Mouse (Mus musculus): ENCODE measurements around the gene Camk2d.

Gene Camk2d

DNA sequence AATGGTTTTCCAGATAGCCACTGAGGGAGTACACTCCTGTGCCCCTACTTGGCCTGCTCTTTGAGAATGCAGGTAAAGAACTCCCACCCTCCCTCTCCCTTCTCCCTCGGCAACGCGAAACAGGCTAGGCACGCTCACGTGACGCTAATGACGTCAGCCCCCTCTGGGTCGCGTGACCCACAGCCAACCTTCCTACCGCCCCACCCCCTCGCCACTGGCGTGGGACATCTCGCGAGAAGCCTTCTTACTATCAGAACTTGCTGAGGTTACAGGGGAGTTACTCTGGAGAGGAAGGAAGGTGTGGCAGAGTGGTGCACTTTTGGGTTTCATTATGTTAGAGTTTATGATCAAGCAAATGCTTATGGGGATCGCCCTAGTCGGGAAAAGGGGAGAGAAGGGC lies at the start of gene Camk2d:
Camk2d (plus strand) TSS at position 217 of the 400 bp plus-strand sequence.
- DNase-seq (ENCODE audit: low spot score), result peak; percentile 97

DNA sequence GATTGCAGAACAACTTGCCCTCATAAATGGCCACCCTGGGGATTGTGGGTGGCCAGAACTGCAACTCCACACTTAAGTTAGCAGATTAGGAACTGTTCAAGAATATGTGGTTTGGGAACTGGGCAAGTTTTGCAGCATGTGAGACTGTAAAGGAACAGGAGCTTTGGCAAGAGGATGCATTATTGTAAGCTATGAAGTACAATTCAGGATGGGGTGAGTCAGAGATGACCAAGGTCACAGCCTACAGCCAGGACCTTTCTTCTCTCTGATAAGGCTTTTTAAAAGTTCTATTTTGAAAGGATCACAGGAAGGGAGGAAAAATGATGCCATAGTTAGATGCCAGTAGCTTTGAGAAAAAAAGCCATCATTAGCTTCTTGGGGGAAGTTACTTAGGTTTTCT lies 48.2 kb upstream of the Camk2d start:
- no peak for DNase-seq (ENCODE audit: low spot score)

- DNase-seq (ENCODE audit: low spot score), result peak; percentile 78
These were observed 32.5 kb upstream of the Camk2d start for GRCm38 (mm10) chr3:126563646-126564045.

- no peak for DNase-seq (ENCODE audit: low spot score)
These were observed 25.5 kb upstream of the Camk2d start for GRCm38 (mm10) chr3:126570628-126571027.

DNA sequence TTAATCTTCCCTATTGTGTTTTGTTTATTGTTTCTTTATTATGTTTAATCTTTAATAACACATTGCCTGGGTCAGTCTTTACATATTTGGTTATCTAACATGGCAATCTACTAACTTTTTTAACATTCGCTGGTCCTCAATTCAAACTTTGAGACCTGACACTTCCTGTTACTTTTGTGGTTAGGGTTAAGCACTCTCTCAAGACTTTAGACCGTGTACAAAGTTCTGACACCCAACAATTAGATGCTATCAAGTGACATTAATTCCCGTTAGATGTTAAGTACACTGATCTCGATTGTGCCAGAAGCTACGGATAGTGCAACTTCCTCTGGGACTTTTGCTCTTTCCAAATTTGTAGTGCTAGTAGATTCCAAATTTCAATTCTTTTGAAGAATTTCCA lies 23.2 kb upstream of the Camk2d start:
- no peak for DNase-seq (ENCODE audit: low spot score)

- no peak for DNase-seq (ENCODE audit: low spot score)
These were observed 20.2 kb upstream of the Camk2d start for GRCm38 (mm10) chr3:126575927-126576326.

DNA sequence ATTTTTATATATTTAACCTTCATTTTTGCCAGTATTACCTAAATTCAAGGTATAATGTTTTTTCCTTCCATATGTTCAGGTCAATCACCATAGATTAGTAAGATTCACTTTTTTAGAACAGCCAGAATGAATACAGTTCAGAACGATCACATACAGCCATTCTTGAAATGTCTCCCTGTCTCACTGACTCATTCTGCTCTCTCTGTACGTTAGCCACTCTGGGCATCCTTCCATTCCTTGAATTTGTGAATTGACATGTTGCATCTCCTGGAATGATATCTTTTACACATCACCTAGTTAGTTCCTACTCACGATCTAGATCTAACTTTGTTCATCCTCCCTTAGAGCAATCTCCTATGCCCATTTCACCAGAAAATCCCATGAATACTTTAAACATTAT lies 10.0 kb upstream of the Camk2d start:
- DNase-seq (ENCODE audit: low spot score), result no peak

DNA sequence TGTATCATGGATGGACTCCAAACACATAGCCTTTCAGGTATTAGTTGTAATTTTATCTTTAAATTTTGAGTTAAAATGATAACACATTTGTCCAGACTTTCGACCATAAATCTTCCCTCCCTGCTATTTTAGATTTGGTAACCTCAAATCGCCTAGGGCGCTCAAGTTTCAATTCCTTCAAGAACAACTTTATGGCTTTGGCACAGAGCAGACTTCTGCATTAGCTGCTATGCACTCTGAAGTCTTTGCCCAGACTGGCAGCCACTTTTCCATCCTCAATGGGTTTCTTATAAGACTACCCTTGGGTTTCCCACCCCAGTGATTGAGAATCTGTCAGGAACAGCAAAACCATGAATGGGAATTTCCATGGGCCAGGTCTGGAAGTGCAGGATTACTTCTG lies 8.6 kb upstream of the Camk2d start:
- DNase-seq (ENCODE audit: low spot score), result no peak

DNA sequence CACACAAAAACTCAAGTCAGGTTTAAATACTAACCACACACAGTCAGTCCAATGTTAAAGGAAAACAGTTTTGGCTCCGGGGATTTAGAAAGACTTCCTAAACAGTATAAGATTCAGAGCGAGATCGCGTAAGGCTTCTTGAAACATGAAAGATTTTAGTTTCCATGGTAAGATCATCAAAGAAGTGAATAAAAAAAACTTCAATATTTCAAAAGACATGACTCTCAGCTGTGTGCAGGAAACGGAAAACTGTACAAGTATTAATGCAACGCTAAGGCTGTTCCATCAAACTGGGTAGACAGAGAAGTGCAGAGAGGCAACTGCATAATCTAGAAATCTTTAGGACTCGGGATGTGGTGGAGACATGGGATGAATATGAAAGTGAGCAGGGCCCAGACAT lies 6.5 kb upstream of the Camk2d start:
- DNase-seq (ENCODE audit: low spot score), result no peak

DNA sequence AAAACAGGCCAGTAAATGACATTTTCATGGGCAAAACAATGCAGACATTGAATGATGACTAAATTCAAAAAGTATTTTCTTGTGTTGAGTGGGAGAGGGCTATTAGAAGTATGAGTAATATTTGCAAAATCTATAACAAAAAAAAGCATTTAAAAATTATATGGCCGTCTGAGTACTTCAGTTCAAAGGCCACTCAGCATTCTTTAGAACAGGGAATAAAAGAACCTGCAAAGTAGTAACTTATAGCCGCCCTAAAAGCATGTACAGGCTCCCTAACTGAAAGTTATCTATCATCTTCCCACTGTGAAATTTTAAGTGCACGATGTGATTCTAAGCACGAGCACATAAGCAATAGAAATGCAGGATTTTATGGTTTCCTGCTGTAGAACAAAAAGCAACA lies 646 bp upstream of the Camk2d start:
- DNase-seq (ENCODE audit: low spot score), result no peak

DNA sequence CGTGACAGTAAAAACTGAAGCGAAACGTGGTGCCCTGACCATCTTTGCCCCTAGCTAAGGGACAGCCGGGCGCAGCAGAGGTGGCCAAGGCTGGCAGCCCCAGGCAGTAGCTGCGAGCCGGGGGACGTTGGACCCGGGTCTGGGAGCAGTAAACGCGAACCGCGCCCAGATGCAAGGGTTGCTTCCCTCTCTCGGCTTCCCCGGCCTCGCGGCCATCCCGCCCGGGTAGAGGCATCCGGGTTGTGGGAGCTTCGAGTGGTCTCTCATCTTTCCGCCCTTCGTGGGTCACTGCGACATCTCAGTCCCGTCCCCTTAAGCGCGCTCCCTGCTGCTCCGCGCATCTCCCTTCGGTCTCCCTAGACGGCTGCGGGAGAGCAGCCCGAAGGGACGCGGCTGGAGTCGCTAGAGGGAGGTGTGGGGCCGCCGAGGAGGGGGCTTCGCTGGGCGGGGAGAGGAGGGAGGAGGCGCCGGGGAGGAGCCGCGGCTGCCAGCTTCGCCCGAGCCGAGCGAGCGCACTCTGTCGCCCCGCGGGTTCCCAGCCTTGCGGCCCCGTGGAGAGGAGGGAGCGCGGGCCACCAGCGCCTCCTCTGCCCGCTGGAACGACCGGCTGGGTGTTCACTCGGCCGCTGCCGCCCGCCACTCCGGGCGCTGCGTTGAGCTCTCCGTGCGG lies 524 bp downstream of the Camk2d start:
- peak; percentile 90 for DNase-seq (ENCODE audit: low spot score)

GRCm38 (mm10) chr3:126597161-126597595 lies 1.1 kb downstream of the Camk2d start:
- DNase-seq (ENCODE audit: low spot score), result no peak

DNA sequence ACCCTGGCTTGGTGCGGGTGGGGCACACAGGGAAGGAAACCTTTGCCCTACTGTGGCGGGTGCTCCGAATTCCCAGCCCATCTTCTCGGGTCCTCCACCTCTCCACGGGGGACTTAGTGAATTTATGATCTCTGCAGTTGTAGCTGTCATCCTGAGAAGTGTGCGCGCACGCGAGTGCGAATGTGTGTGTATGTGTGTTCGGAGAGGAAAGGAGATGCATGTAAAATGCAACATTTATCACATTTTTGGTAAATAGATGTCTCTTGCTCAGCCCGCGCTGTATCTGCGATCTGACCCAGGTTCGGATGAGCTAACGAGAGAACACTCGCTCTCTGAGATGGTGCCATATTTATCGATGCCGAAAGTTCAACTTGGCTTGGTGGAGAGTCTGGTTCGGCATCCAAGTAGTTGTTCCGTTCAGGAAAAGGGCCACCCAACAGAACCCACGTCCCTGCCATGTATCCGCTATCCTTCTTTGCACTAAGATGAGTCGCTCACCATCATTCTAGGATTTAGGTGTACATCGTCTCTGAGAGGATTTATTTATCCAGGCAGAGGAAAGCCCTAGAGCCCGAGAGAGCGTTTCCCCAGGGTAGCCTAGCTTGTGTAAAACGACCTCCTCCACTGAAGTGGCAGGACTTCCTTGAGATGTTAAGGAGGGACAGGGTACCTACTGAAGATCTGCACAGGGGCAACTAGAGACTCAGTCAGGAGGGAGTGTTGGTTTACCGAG lies 1.7 kb downstream of the Camk2d start:
- DNase-seq (ENCODE audit: low spot score), result peak; percentile 40

DNA sequence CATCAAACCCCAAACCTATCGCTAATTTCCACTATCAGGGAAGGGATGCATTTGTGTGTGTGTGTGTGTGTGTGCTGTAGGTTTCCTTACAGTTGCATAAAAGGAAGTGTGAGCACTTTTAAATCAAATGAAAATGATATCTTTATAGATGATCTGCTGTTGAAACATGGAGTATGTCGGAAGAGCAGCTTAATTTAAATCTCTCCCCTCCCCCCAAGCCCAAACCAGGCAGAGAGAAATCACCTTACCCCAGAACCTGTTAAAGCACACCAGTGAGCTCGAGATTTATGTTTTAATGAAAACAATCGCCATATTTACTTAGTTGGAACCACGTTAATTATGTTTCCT lies 2.2 kb downstream of the Camk2d start:
- no peak for DNase-seq (ENCODE audit: low spot score)

GRCm38 (mm10) chr3:126598881-126599280 lies 2.8 kb downstream of the Camk2d start:
- no peak for DNase-seq (ENCODE audit: low spot score)

DNA sequence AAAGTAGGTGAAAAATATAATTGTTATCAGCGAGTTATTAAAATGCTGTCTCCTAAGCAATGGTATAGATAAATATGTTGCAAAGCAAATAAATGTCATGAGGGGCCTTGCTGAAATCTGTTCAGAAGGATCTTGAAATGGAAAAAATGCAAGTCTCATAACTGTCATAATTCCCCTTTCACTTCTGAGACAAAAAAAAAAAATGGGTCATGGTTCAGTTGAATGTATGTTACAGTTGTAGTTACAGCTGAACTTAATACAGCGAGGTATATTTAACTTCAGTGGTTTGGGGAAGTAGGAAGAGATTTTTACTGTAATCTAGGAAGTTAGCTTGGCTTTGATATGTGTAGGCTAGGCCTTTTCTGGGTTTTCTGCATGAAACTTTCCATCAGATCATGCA lies 3.2 kb downstream of the Camk2d start:
- no peak for DNase-seq (ENCODE audit: low spot score)

- no peak for DNase-seq (ENCODE audit: low spot score)
These were observed 3.8 kb downstream of the Camk2d start for GRCm38 (mm10) chr3:126599936-126600335.

- DNase-seq (ENCODE audit: low spot score), result no peak
These were observed 6.7 kb downstream of the Camk2d start for GRCm38 (mm10) chr3:126602772-126603171.

GRCm38 (mm10) chr3:126604656-126605434 lies 8.7 kb downstream of the Camk2d start:
- no peak for DNase-seq (ENCODE audit: low spot score)

DNA sequence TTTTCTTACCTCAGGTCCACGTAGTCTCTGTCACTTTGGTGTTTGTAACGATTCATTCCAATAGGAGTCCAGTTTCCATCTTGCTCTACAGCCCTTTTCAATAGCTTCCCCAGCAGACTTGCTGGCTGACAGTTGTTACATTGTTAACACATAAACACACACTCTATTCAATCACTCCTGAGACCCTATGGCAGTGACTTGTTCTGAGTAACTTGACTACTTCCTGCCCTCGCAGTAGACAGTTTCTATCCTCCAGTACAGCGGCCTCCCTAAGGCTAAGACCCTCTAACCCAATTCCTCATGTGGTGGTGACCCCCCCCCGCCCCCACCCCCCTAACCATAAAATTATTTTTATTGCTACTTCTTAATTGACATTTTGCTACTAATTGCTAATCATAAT lies 13.2 kb downstream of the Camk2d start:
- no peak for DNase-seq (ENCODE audit: low spot score)

- DNase-seq (ENCODE audit: low spot score), result no peak
These were observed 13.8 kb downstream of the Camk2d start for GRCm38 (mm10) chr3:126609795-126610451.

- DNase-seq (ENCODE audit: low spot score), result no peak
These were observed 15.5 kb downstream of the Camk2d start for GRCm38 (mm10) chr3:126611624-126612023.

All from MN1 (cell line).